8 mouse cellular contexts compared by ENCODE assay signal in the genomic region with DNA sequence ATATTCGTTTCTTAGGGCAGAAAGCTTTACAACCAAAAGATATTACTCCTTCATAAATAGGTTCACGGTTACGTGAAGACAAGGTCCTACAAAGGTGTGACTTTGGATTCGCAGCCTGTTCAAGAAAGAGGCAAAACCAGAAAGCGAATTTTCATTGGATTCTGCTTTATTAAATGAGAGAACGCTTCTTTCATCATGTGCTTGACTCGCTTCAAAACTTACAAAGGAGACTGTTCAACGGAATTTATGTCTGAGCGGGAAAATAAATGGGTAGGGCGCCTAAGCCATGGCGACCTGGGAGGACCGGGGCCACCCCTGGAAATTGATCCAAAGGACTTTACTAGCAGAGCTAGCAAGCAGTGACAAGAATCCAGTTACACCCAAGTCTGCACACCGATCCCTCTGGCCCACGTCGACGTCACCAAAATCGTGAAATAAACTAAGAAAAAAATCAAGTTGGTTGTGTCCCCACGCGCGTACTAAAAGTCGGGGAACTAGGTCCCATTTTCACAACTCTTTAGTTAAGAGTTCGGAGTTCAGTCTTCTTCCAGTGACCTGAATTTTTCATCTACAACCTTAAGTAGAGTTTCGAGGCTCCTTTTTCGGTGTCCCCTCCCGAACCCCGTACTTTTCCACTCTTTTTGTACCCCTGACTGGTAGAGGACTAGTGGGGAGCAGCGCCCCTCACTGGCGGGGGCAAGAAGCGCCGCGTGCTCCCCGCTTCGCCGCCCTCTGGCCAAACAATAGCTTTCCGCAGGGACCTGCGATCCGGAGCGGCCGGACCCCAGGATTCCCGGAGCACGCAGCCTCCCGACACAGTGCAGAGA. TPM values are rescaled to one million over a fixed set of nuclear protein-coding genes. Genes with fewer than 3 reads are reported as not detected.
A peak's percentile ranks its signal among the peaks of the same experiment; 100 is the strongest.
DNase-seq lines count a peak whose midpoint lies in the region; ATAC-seq lines count a peak whose summit lies in the region.

No protein-coding gene starts in this region.

- peak overlapping the region; percentile 93 for H3K4me2 ChIP-seq in forebrain, embryonic 11.5 days (ENCODE audit: low read depth, low read length, severe bottlenecking)
- H3K4me2 ChIP-seq in liver, embryonic 12.5 days, result peak overlapping the region; percentile 84

- H3K4me1 ChIP-seq in erythroblast, embryonic 14.5 days (ENCODE audit: control insufficient read depth), result peaks cover 14% of the 10 kb centered on the region
- H3K4me1 ChIP-seq in forebrain, embryonic 11.5 days (replicated peaks; ENCODE audit: control insufficient read depth, insufficient read depth, low read length), result peaks cover 23% of the 10 kb centered on the region
- H3K4me1 ChIP-seq in liver, embryonic 12.5 days, result peaks cover 20% of the 10 kb centered on the region

- 5% methylated on average over 42 of the region's 42 CpGs for WGBS in forebrain, embryonic 11.5 days
- WGBS in liver, embryonic 12.5 days (ENCODE audit: insufficient replicate concordance), result 6% methylated on average over 42 of the region's 42 CpGs

- peaks cover 8% of the 10 kb centered on the region for H3K36me3 ChIP-seq in erythroblast, embryonic 14.5 days (ENCODE audit: control insufficient read depth)
- peaks cover 9% of the 10 kb centered on the region for H3K36me3 ChIP-seq in forebrain, embryonic 11.5 days (ENCODE audit: control insufficient read depth, insufficient read depth, low read length)
- peaks cover 9% of the 10 kb centered on the region for H3K36me3 ChIP-seq in liver, embryonic 12.5 days

- peak overlapping the region; percentile 90 for H3K27ac ChIP-seq in forebrain, embryonic 11.5 days (ENCODE audit: low read depth, low read length)
- H3K27ac ChIP-seq in liver, embryonic 12.5 days, result no peak overlapping the region

- no peak for ATAC-seq in erythroblast, adult 5-6 weeks (replicated peaks; ENCODE audit: low FRiP score, poor library complexity, severe bottlenecking)
- no peak for ATAC-seq in forebrain, embryonic 11.5 days (replicated peaks; ENCODE audit: low FRiP score)
- ATAC-seq in liver, embryonic 12.5 days, result no peak
- ATAC-seq in activated CD4-positive, CD25-positive, alpha-beta regulatory T cell, adult 4 months, result no peak

- DNase-seq in 3T3-L1 (ENCODE audit: low read depth, low spot score) (peak; percentile 21), adipocyte (ENCODE audit: low spot score) (no peak)
- DNase-seq in forebrain, embryonic 11.5 days (ENCODE audit: low spot score), result no peak
- no peak for DNase-seq in layer of hippocampus, adult 9-10 months (ENCODE audit: low spot score)

- H3K27me3 ChIP-seq in erythroblast, embryonic 14.5 days (ENCODE audit: control insufficient read depth), result peaks cover 66% of the 10 kb centered on the region
- H3K27me3 ChIP-seq in forebrain, embryonic 11.5 days (ENCODE audit: control insufficient read depth, insufficient read depth, low read length), result peaks cover 8% of the 10 kb centered on the region
- H3K27me3 ChIP-seq in liver, embryonic 12.5 days (replicated peaks), result peaks cover 90% of the 10 kb centered on the region

- H3K9me3 ChIP-seq in erythroblast, embryonic 14.5 days (ENCODE audit: control insufficient read depth, low read length), result no peaks in the 10 kb centered on the region
- no peaks in the 10 kb centered on the region for H3K9me3 ChIP-seq in forebrain, embryonic 11.5 days (ENCODE audit: control insufficient read depth, low read length)
- no peaks in the 10 kb centered on the region for H3K9me3 ChIP-seq in liver, embryonic 12.5 days (replicated peaks)

- peak overlapping the region; percentile 66 for H3K4me3 ChIP-seq in erythroblast, embryonic 14.5 days (replicated peaks)
- peak overlapping the region; percentile 92 for H3K4me3 ChIP-seq in forebrain, embryonic 11.5 days (ENCODE audit: low read depth, low read length)
- H3K4me3 ChIP-seq in liver, embryonic 12.5 days, result peak overlapping the region; percentile 68

- H3K9ac ChIP-seq in forebrain, embryonic 11.5 days (ENCODE audit: low read length), result peak overlapping the region; percentile 98
- peak overlapping the region; percentile 67; the same call in 1 of the 2 replicates for H3K9ac ChIP-seq in liver, embryonic 12.5 days

RNA-seq across cellular contexts. Expression of a gene that starts 0.5 kb away (rescaled TPM):
- 0.09 and 0.10 TPM in 2 replicates for polyA plus RNA-seq in erythroblast, embryonic 14.5 days (2012)
- 0.19 and 0.42 TPM in 2 replicates for total RNA-seq in erythroblast, adult 5-6 weeks (2015; ENCODE audit: low replicate concordance)
- not detected in 2 replicates for total RNA-seq in erythroblast, adult 5-6 weeks (2017; ENCODE audit: low replicate concordance)
- polyA plus RNA-seq in forebrain, embryonic 11.5 days (2014; fragmentation: Nextera tagmentation; extraction: Ambion mirVana), result 101 and 103 TPM in 2 replicates
- polyA plus RNA-seq in liver, embryonic 12.5 days (2016; fragmentation: Nextera tagmentation; extraction: Ambion mirVana), result 8.6 TPM in 2 replicates
- 1 to 10 TPM; 1.1 to 1.4 TPM for polyA plus RNA-seq in activated CD4-positive, CD25-positive, alpha-beta regulatory T cell, adult 4 months (2017; shearing (Covaris generic))

RNA-seq across cellular contexts. Expression of a gene that starts 18.5 kb away (rescaled TPM):
- 0.20 and 0.42 TPM in 2 replicates for polyA plus RNA-seq in erythroblast, embryonic 14.5 days (2012)
- total RNA-seq in erythroblast, adult 5-6 weeks (2015; ENCODE audit: low replicate concordance), result 0.38 and 0.42 TPM in 2 replicates
- total RNA-seq in erythroblast, adult 5-6 weeks (2017; ENCODE audit: low replicate concordance), result 0.70 and 1.4 TPM in 2 replicates
- 9.5 and 11.2 TPM in 2 replicates for polyA plus RNA-seq in forebrain, embryonic 11.5 days (2014; fragmentation: Nextera tagmentation; extraction: Ambion mirVana)
- 2.5 and 3.3 TPM in 2 replicates for polyA plus RNA-seq in liver, embryonic 12.5 days (2016; fragmentation: Nextera tagmentation; extraction: Ambion mirVana)
- 1 to 10 TPM; 5.3 to 7.5 TPM for polyA plus RNA-seq in activated CD4-positive, CD25-positive, alpha-beta regulatory T cell, adult 4 months (2017; shearing (Covaris generic))

RNA-seq across cellular contexts. Expression of a gene that starts 34.3 kb away (rescaled TPM):
- not detected in 2 replicates for polyA plus RNA-seq in erythroblast, embryonic 14.5 days (2012)
- not detected in 2 replicates for total RNA-seq in erythroblast, adult 5-6 weeks (2015; ENCODE audit: low replicate concordance)
- not detected in 2 replicates for total RNA-seq in erythroblast, adult 5-6 weeks (2017; ENCODE audit: low replicate concordance)
- polyA plus RNA-seq in forebrain, embryonic 11.5 days (2014; fragmentation: Nextera tagmentation; extraction: Ambion mirVana), result not detected in 2 replicates
- polyA plus RNA-seq in liver, embryonic 12.5 days (2016; fragmentation: Nextera tagmentation; extraction: Ambion mirVana), result not detected in 2 replicates
- not detected for polyA plus RNA-seq in activated CD4-positive, CD25-positive, alpha-beta regulatory T cell, adult 4 months (2017; shearing (Covaris generic))

Comparison
In these comparisons a context has a peak if more than half of its experiments do, and no peak if none do; other contexts are left out.
1. RNA of a gene that starts 0.5 kb away (polyA plus RNA-seq): 101 to 103 TPM in forebrain, embryonic 11.5 days; 8.6 TPM in liver, embryonic 12.5 days, 1.1 to 1.4 TPM in activated CD4-positive, CD25-positive, alpha-beta regulatory T cell, adult 4 months and 0.09 to 0.10 TPM in erythroblast, embryonic 14.5 days; every median in the first group is over 10 times any median in the second.
2. Peak in every context shown above with its lines, with median percentiles within 50 percentile points of each other: H3K4me3 ChIP-seq.